Mouse (Mus musculus): Measurements from ENCODE around the gene Gm11639. TPM values are rescaled to one million over a fixed set of nuclear protein-coding genes. Genes with fewer than 3 reads are reported as not detected.
A peak's percentile ranks its signal among the peaks of the same experiment; 100 is the strongest.

The Gm11639 gene
- polyA plus RNA-seq, 1 experiment from 2014 or later, result 0.06 TPM

DNA sequence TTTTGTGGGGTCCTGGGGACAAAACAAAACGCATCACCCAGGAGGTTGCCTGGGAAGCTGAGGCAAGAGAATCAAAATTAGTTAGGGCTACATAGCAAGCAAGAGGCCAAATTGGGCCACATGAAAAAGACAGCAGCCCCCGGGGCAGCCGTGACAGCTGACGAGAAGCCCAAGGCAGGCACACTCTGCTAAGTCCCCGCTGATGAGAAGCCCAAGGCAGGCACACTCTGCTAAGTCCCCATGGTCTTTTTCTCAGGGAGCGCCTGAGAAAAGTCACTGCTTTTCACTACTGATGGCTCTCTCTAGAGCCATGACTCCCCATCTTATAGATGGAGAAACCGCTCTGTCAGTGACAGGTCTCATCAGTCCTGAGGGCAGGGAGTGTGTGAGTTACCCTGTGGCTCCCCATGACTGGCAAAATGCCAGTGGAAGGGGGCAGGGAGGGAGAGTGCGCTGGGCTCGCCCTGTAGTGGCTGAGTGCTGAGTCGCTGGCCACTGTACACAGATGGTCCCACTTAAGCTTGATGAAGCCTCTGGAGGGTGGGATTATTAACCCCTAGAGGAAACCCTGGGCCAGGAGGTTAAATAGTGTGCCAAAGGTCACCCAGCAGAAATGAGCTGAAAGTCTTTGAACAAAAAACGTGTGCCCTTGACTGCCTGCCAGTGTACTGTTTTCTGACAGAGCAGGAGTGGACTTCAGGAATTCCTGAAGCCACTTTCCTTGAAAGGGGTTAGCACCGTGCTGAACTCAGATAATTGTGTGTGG, 467.7 kb downstream of the Gm11639 start:
- Histone ChIP-seq H3K4me2 (ENCODE audit: low read depth, low read length) (peak overlapping the region; percentile 65), H3K9me3 (ENCODE audit: low read length) (no peaks in the 10 kb centered on the region), H3K36me3 (replicated peaks; ENCODE audit: insufficient read depth, low read length) (no peaks in the 10 kb centered on the region), H3K4me1 (ENCODE audit: insufficient read depth) (peaks cover 37% of the 10 kb centered on the region), H3K4me3 (ENCODE audit: low read depth, low read length) (no peak overlapping the region), H3K9ac (replicated peaks) (peak overlapping the region; percentile 39; the same call in 1 of the 2 replicates), H3K27me3 (ENCODE audit: insufficient read depth, low read length) (no peaks in the 10 kb centered on the region), H3K27ac (ENCODE audit: low read depth) (peak overlapping the region; percentile 83)
- DNase-seq (peak; percentile 87), ATAC-seq (peak; percentile 82)
- no peak for TF ChIP-seq CTCF (IDR thresholded peaks at IDR 0.05; ENCODE audit: low read depth)
- TF ChIP-seq EP300 (IDR thresholded peaks at IDR 0.05; ENCODE audit: low read depth), result peak; percentile 44; the same call in 1 of the 2 replicates
- WGBS (ENCODE audit: insufficient replicate concordance), result 28% methylated on average over 12 of the region's 12 CpGs

DNA sequence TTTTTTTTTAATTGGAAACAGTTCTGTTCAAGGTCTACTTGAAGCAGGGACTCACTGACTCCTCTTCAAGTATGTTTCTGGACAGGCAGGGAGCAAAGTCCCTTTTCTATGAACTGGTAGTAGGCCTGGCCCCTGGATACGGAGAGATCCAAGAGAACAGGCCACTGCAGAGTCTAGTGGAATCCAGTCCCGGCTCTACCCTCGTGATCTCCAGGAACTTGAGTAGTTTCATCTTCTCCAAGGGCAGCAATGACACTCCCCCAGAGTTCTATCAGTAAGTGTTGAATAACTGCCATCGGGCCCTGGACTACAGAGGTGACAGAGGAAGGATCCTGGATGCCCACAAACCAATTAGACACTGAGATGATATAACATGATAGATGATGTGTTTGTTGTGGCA, 470.4 kb downstream of the Gm11639 start:
- Histone ChIP-seq H3K27me3 (ENCODE audit: insufficient read depth, low read length) (no peaks in the 10 kb centered on the region), H3K27ac (ENCODE audit: low read depth) (no peak overlapping the region), H3K4me1 (ENCODE audit: insufficient read depth) (peaks cover 33% of the 10 kb centered on the region), H3K4me3 (ENCODE audit: low read depth, low read length) (no peak overlapping the region), H3K9ac (replicated peaks) (no peak overlapping the region), H3K36me3 (replicated peaks; ENCODE audit: insufficient read depth, low read length) (no peaks in the 10 kb centered on the region), H3K9me3 (ENCODE audit: low read length) (no peaks in the 10 kb centered on the region), H3K4me2 (ENCODE audit: low read depth, low read length) (no peak overlapping the region)
- WGBS (ENCODE audit: insufficient replicate concordance), result 60% methylated on average over 4 of the region's 4 CpGs
- no peak for TF ChIP-seq CTCF (IDR thresholded peaks at IDR 0.05; ENCODE audit: low read depth)
- TF ChIP-seq EP300 (IDR thresholded peaks at IDR 0.05; ENCODE audit: low read depth), result no peak
- ATAC-seq (no peak), DNase-seq (no peak)

DNA sequence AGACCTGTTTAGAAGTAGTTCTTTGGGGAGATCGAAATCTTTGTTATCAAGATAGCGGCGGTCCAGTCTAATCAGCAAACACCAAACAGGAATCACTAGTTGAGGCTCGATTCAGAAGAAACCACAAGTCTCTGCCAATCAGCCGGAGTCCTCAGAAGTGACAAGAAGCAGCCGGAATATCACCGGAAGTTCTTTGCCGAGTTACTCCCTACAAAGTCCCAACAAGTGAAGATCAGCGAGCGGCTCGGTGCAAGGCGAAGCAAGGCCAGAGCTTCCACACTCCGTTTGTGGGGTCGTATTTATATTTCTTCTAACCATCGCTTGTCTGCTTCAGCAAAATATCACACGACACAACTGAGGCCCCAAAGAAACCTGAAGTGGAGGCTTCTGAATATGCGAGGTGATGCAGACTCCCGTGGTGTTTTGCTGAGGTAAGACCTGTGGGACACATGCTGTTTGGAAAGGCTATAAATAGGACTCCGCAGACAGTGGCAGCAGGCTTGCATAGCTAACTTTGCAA, 471.3 kb downstream of the Gm11639 start:
- H3K9ac ChIP-seq (replicated peaks), result no peak overlapping the region; the same call in 1 of the 2 replicates
- DNase-seq, result no peak
- 65% methylated on average over 19 of the region's 19 CpGs for WGBS (ENCODE audit: insufficient replicate concordance)
- H3K36me3 ChIP-seq (replicated peaks; ENCODE audit: insufficient read depth, low read length), result no peaks in the 10 kb centered on the region
- H3K4me2 ChIP-seq (ENCODE audit: low read depth, low read length), result peak overlapping the region; percentile 44
- H3K9me3 ChIP-seq (ENCODE audit: low read length), result no peaks in the 10 kb centered on the region
- H3K4me1 ChIP-seq (ENCODE audit: insufficient read depth), result peaks cover 24% of the 10 kb centered on the region
- no peak for ATAC-seq
- no peaks in the 10 kb centered on the region for H3K27me3 ChIP-seq (ENCODE audit: insufficient read depth, low read length)
- TF ChIP-seq EP300 (IDR thresholded peaks at IDR 0.05; ENCODE audit: low read depth) (no peak), CTCF (IDR thresholded peaks at IDR 0.05; ENCODE audit: low read depth) (no peak)
- no peak overlapping the region for H3K27ac ChIP-seq (ENCODE audit: low read depth)
- H3K4me3 ChIP-seq (ENCODE audit: low read depth, low read length), result 0 out of 2 replicates have a peak overlapping the region, but pooled peaks have one; percentile 6

DNA sequence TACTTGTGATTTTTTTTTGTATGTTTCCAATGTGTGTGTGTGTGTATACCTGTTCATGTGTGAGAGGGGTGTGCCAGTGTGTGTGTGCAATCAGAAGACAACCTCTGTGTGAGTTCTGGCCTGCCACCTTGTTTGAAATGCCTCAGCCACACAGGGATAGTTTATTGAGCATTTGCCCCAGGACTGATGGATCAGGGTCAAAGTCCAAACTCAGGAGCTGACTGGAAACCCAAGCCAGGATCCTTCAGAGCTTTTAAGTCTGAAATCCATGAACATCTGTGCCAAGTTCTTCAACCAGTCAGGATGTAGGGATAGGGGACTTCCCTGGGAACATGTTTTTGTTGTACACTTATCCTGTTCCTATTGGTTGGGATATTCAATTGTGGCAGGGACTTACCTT, 472.5 kb downstream of the Gm11639 start:
- Histone ChIP-seq H3K9me3 (ENCODE audit: low read length) (no peaks in the 10 kb centered on the region), H3K4me1 (ENCODE audit: insufficient read depth) (peaks cover 20% of the 10 kb centered on the region), H3K36me3 (replicated peaks; ENCODE audit: insufficient read depth, low read length) (no peaks in the 10 kb centered on the region), H3K27ac (ENCODE audit: low read depth) (0 out of 2 replicates have a peak overlapping the region, but pooled peaks have one; percentile 16), H3K4me3 (ENCODE audit: low read depth, low read length) (no peak overlapping the region), H3K9ac (replicated peaks) (no peak overlapping the region), H3K27me3 (ENCODE audit: insufficient read depth, low read length) (no peaks in the 10 kb centered on the region), H3K4me2 (ENCODE audit: low read depth, low read length) (0 out of 2 replicates have a peak overlapping the region, but pooled peaks have one; percentile 15)
- DNase-seq (no peak), ATAC-seq (no peak; the same call in 1 of the 2 replicates)
- TF ChIP-seq EP300 (IDR thresholded peaks at IDR 0.05; ENCODE audit: low read depth) (no peak), CTCF (IDR thresholded peaks at IDR 0.05; ENCODE audit: low read depth) (no peak)

DNA sequence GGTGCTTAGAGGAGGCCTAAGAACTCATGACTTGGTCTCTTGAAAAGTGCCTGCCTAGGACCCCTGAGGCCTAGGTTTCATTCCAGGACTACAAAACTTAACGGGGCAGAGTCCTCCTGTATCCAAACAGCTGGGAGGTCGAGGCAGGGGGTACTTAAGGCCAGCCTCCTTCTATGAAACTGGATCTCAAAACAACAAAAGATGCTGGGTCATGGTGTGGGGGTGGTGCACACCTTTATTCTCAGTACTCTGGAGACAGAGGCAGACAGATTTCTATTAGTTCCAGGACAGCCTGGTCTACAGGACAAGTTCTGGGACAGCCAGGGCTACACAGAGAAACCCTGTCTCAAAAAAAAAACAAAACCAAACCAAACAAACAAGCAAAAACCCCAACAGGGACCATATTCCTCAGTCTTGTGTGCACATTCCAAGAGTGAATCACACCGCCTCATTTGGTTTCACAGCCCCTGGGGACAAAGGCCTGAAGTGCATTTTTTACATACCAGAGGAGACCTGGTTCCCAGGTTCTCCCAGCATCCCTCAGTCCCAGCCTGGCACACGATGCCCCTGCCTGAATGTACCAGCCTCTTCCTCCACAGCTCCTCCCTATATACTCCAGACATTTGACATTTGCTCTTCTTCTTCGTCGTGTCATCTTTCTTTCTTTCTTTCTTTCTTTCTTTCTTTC, 474.3 kb downstream of the Gm11639 start:
- Histone ChIP-seq H3K9me3 (ENCODE audit: low read length) (peaks cover 2% of the 10 kb centered on the region; the same call in 1 of the 2 replicates), H3K4me3 (ENCODE audit: low read depth, low read length) (no peak overlapping the region), H3K9ac (replicated peaks) (no peak overlapping the region), H3K4me1 (ENCODE audit: insufficient read depth) (peaks cover 8% of the 10 kb centered on the region; the same call in 1 of the 2 replicates), H3K4me2 (ENCODE audit: low read depth, low read length) (no peak overlapping the region), H3K36me3 (replicated peaks; ENCODE audit: insufficient read depth, low read length) (no peaks in the 10 kb centered on the region), H3K27me3 (ENCODE audit: insufficient read depth, low read length) (no peaks in the 10 kb centered on the region), H3K27ac (ENCODE audit: low read depth) (no peak overlapping the region)
- 67% methylated on average over 6 of the region's 6 CpGs for WGBS (ENCODE audit: insufficient replicate concordance)
- TF ChIP-seq CTCF (IDR thresholded peaks at IDR 0.05; ENCODE audit: low read depth), result no peak
- DNase-seq, result no peak
- ATAC-seq, result no peak

DNA sequence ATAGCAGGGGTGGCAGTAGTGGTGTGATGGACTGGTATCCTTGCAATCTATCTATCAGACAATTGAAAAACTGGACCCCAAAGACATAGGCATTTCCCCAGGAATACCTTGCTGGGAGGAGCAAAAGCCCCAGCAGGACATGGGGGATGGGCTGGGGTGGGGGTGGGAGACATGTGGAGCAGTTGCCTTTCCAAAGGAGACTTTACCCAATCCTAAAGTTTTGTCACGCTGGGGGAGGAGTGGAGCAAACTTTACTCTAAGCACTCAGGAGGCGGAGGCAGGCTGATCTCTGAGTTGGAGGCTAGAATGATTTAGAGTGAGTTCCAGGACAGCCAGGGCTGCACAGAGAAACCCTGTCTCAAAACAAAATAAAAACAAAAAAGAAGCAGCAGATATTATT, 475.9 kb downstream of the Gm11639 start:
- Histone ChIP-seq H3K4me1 (ENCODE audit: insufficient read depth) (peaks cover 6% of the 10 kb centered on the region; the same call in 1 of the 2 replicates), H3K36me3 (replicated peaks; ENCODE audit: insufficient read depth, low read length) (no peaks in the 10 kb centered on the region), H3K27me3 (ENCODE audit: insufficient read depth, low read length) (no peaks in the 10 kb centered on the region), H3K27ac (ENCODE audit: low read depth) (no peak overlapping the region), H3K9me3 (ENCODE audit: low read length) (peaks cover 11% of the 10 kb centered on the region; the same call in 1 of the 2 replicates), H3K4me2 (ENCODE audit: low read depth, low read length) (no peak overlapping the region), H3K4me3 (ENCODE audit: low read depth, low read length) (no peak overlapping the region), H3K9ac (replicated peaks) (no peak overlapping the region)
- TF ChIP-seq CTCF (IDR thresholded peaks at IDR 0.05; ENCODE audit: low read depth) (no peak), EP300 (IDR thresholded peaks at IDR 0.05; ENCODE audit: low read depth) (no peak)
- no peak for DNase-seq
- ATAC-seq, result no peak
- WGBS (ENCODE audit: insufficient replicate concordance), result 83% methylated on average over 2 of the region's 2 CpGs

Measured in liver, postnatal 0 days (tissue).